Mouse (Mus musculus) megakaryocyte-erythroid progenitor cell, adult 5-6 weeks (primary cell): ENCODE data around the gene Pmepa1. TPM values are rescaled to one million over a fixed set of nuclear protein-coding genes. Genes with fewer than 3 reads are reported as not detected.

Experiments
- ATAC-seq: replicated peaks from 2 replicates; pipeline ENCODE4 v1.8.0; 2016; ENCODE audit warnings: mild to moderate bottlenecking, inconsistent platforms; ENCODE audit not compliant: severe bottlenecking, poor library complexity, low FRiP score, low TSS enrichment
- total RNA-seq, 2 experiments: library from RNA; stranded (forward) in 1 of 2; stranded (reverse) in 1 of 2; fragments of 200-1000, 215-1000 nt in 1 of 2; fragments of >200 nt in 1 of 2; fragmentation: Nextera tagmentation in 1 of 2; gene quantifications; 2 replicates each; pipeline ENCODE4 v1.2.3; 2014 to 2017

Gene Pmepa1
- total RNA-seq, 2 experiments from 2014 or later: 0.52 TPM; not detected in 1

- ATAC-seq: no peak
Measured at GRCm38 (mm10) chr2:173177481-173177880, 98.9 kb downstream of the Pmepa1 start.

- no peak for ATAC-seq
Measured at GRCm38 (mm10) chr2:173175703-173176102, 100.6 kb downstream of the Pmepa1 start.

- ATAC-seq: no peak; the same call in 1 of the 2 replicates
Measured at GRCm38 (mm10) chr2:173174569-173174968, 101.8 kb downstream of the Pmepa1 start.

Other genes starting within 250 kb of the Pmepa1 start
- not detected in 2 replicates for gene Ctcfl, start 157.0 kb downstream of the Pmepa1 start, total RNA-seq (2014; fragmentation: Nextera tagmentation)
- not detected in 2 replicates for gene Ctcfl, start 157.0 kb downstream of the Pmepa1 start, total RNA-seq (2017)
- gene Pck1, start 123.5 kb downstream of the Pmepa1 start, total RNA-seq (2014; fragmentation: Nextera tagmentation): not detected in 2 replicates
- gene Pck1, start 123.5 kb downstream of the Pmepa1 start, total RNA-seq (2017): not detected in 2 replicates
- gene Zbp1, start 57.6 kb downstream of the Pmepa1 start, total RNA-seq (2014; fragmentation: Nextera tagmentation): 1.3 and 2.5 TPM in 2 replicates
- 4.8 TPM in 1 of 2 replicates, not detected in the other for gene Zbp1, start 57.6 kb downstream of the Pmepa1 start, total RNA-seq (2017)
- gene 1700021F07Rik, start 246.1 kb upstream of the Pmepa1 start, total RNA-seq (2014; fragmentation: Nextera tagmentation): not detected in 2 replicates
- not detected in 2 replicates for gene 1700021F07Rik, start 246.1 kb upstream of the Pmepa1 start, total RNA-seq (2017)